Mouse (Mus musculus): ENCODE measurements around the gene Diaph3. TPM values are rescaled to one million over a fixed set of nuclear protein-coding genes. Genes with fewer than 3 reads are reported as not detected.
A peak's percentile ranks its signal among the peaks of the same experiment; 100 is the strongest.

The Diaph3 gene
- polyA plus RNA-seq, 1 experiment from 2014 or later = 8.2 TPM

DNA sequence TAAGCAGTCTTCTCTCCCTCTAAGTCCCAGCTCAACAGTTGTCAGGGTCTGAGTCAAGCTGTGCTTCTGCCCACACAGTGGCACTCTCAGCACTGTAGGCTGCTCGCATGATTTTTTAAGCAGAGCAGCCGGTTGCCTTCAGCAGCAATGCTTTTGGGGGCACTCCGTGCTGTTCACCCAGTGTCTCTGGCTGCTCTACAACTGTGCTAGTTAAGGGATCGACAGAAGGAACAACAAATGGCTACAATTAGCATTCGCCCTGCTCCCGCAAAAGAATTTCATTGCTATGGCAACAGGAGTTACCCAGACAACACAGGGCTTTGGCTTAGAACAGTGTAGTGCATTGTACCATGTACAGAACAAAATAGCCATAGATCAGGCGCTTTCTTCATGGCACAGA is 392.2 kb downstream of the Diaph3 start:
- H3K4me2 ChIP-seq (ENCODE audit: low read depth) = peak overlapping the region; percentile 15; the same call in 1 of the 2 replicates
- peak; percentile 76 for DNase-seq (ENCODE audit: low spot score)

DNA sequence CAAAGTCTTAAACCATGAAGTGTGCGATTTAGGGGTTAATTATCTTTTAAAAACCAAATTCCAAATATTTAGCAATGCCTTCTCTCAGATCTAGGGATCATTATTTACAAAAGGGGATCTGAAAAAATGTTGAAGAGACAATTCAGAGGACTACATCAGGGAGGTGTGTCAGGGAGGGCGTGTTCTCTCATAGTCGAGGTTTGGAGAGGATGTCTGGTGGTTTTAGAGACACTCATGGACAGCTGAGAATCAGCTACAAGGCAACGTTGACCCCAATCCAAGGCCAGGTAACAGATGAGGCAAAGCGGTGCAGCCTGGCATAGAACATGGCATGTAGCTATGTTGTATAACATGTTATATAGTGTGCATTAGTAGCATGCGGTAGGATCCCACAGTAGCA is 396.5 kb downstream of the Diaph3 start:
- no peaks in the 10 kb centered on the region for H3K9me3 ChIP-seq (ENCODE audit: control insufficient read depth, low read length)
- ATAC-seq (ENCODE audit: insufficient read depth, low FRiP score, low TSS enrichment) = no peak
- no peak overlapping the region for H3K9ac ChIP-seq (ENCODE audit: low read length)
- no peak overlapping the region for H3K27ac ChIP-seq (ENCODE audit: low read depth, low read length)
- peaks cover 2% of the 10 kb centered on the region; the same call in 1 of the 2 replicates for H3K4me1 ChIP-seq (ENCODE audit: control insufficient read depth, insufficient read depth, low read length)
- 92% methylated on average over 6 of the region's 6 CpGs for WGBS
- H3K36me3 ChIP-seq (ENCODE audit: control insufficient read depth, insufficient read depth, low read length) = no peaks in the 10 kb centered on the region
- no peak overlapping the region for H3K4me2 ChIP-seq (ENCODE audit: low read depth)
- no peak overlapping the region for H3K4me3 ChIP-seq (ENCODE audit: low read depth, low read length)
- DNase-seq (ENCODE audit: low spot score) = no peak
- no peaks in the 10 kb centered on the region for H3K27me3 ChIP-seq (ENCODE audit: control insufficient read depth, insufficient read depth, low read length)

More for the DNA sequence above, 392.2 kb downstream of the Diaph3 start:
- H3K36me3 ChIP-seq (ENCODE audit: control insufficient read depth, insufficient read depth, low read length) = no peaks in the 10 kb centered on the region
- H3K27me3 ChIP-seq (ENCODE audit: control insufficient read depth, insufficient read depth, low read length) = no peaks in the 10 kb centered on the region
- WGBS = 14% methylated on average over 7 of the region's 7 CpGs
- peak; percentile 97 for ATAC-seq (ENCODE audit: insufficient read depth, low FRiP score, low TSS enrichment)
- no peaks in the 10 kb centered on the region for H3K9me3 ChIP-seq (ENCODE audit: control insufficient read depth, low read length)
- peaks cover 6% of the 10 kb centered on the region; the same call in 1 of the 2 replicates for H3K4me1 ChIP-seq (ENCODE audit: control insufficient read depth, insufficient read depth, low read length)
- 0 out of 2 replicates have a peak overlapping the region, but pooled peaks have one; percentile 46 for H3K27ac ChIP-seq (ENCODE audit: low read depth, low read length)
- no peak overlapping the region for H3K9ac ChIP-seq (ENCODE audit: low read length)
- no peak overlapping the region for H3K4me3 ChIP-seq (ENCODE audit: low read depth, low read length)

DNA sequence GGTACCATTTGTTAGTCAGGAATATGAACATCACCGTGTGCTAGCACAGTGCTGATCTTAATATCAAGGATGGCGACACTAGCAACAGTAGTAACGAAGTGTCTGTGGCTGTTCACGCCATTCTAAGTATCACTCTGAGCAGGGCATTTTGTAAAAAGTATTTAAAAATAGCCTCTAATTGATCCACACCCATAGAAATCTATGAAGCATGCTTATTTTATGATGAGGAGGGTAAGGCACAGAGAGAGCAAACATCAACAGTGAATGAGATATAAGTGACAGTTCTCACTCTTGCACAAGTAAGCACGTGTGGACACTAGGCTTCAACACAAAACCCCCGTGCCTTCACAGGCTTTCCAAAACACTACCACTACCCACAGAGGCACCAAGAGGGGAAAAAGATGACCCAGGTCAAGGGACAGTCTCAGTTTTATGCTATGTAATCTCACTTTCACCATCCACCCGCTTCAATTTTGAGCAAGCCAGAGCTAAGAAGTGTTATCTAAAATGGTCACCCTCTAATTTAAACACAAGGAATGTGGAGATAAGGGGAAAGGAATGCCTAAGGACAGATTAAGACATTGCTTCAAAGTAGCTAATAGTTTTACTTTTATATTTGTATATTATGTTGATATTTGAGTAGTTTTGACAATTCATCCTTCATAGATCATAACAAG is 399.0 kb downstream of the Diaph3 start:
- H3K9ac ChIP-seq (ENCODE audit: low read length) = no peak overlapping the region
- no peak overlapping the region for H3K4me2 ChIP-seq (ENCODE audit: low read depth)
- H3K4me1 ChIP-seq (ENCODE audit: control insufficient read depth, insufficient read depth, low read length) = no peaks in the 10 kb centered on the region
- no peak for DNase-seq (ENCODE audit: low spot score)
- H3K9me3 ChIP-seq (ENCODE audit: control insufficient read depth, low read length) = no peaks in the 10 kb centered on the region
- H3K27me3 ChIP-seq (ENCODE audit: control insufficient read depth, insufficient read depth, low read length) = no peaks in the 10 kb centered on the region
- no peak for ATAC-seq (ENCODE audit: insufficient read depth, low FRiP score, low TSS enrichment)
- WGBS = 93% methylated on average over 7 of the region's 7 CpGs
- H3K27ac ChIP-seq (ENCODE audit: low read depth, low read length) = no peak overlapping the region
- no peak overlapping the region for H3K4me3 ChIP-seq (ENCODE audit: low read depth, low read length)
- no peaks in the 10 kb centered on the region for H3K36me3 ChIP-seq (ENCODE audit: control insufficient read depth, insufficient read depth, low read length)

DNA sequence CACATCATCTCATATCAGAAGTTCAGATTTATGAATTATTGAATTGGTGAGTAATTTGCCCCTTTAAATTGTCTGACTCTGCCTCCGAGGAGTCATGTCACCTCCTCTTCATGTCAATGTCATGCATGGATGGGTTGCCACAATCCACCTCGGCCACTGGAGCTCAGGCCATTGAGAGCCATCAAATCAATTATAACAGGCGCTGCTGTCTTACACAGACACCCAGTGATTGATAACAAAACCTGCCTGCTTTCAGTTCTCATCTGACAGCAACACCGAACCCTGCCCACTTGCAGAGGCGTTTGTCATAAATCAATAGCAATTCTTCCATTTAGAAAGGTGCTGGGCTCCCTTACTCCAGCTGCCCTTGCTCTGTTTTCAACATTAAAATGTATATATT is 402.1 kb downstream of the Diaph3 start:
- ATAC-seq (ENCODE audit: insufficient read depth, low FRiP score, low TSS enrichment) = peak; percentile 84
- 43% methylated on average over 5 of the region's 5 CpGs for WGBS

DNA sequence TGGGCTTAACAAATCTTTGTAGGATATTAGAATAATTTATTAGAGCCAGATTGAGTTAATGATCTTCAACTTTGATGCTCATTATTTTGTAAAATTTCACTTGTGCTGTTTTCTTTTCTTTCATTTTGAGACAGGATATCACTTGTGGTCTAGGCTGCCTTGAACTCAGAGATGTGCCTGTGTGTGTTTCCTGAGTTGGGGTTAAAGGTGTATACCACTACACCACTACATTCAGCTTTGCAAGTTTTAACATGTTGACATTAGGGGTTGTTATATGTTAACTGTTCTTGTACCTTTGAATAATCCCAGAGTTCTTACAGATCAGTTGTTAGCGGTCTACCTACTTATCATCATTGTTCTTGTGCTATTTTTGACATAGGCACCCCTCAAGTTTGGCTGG is 404.4 kb downstream of the Diaph3 start:
- no peaks in the 10 kb centered on the region for H3K27me3 ChIP-seq (ENCODE audit: control insufficient read depth, insufficient read depth, low read length)

More for the DNA sequence above, 402.1 kb downstream of the Diaph3 start:
- H3K4me2 ChIP-seq (ENCODE audit: low read depth) = no peak overlapping the region
- H3K27ac ChIP-seq (ENCODE audit: low read depth, low read length) = no peak overlapping the region
- peak; percentile 14 for DNase-seq (ENCODE audit: low spot score)
- no peak overlapping the region for H3K9ac ChIP-seq (ENCODE audit: low read length)
- no peak overlapping the region for H3K4me3 ChIP-seq (ENCODE audit: low read depth, low read length)
- no peaks in the 10 kb centered on the region for H3K36me3 ChIP-seq (ENCODE audit: control insufficient read depth, insufficient read depth, low read length)
- no peaks in the 10 kb centered on the region for H3K9me3 ChIP-seq (ENCODE audit: control insufficient read depth, low read length)
- H3K4me1 ChIP-seq (ENCODE audit: control insufficient read depth, insufficient read depth, low read length) = no peaks in the 10 kb centered on the region
- no peaks in the 10 kb centered on the region for H3K27me3 ChIP-seq (ENCODE audit: control insufficient read depth, insufficient read depth, low read length)

DNA sequence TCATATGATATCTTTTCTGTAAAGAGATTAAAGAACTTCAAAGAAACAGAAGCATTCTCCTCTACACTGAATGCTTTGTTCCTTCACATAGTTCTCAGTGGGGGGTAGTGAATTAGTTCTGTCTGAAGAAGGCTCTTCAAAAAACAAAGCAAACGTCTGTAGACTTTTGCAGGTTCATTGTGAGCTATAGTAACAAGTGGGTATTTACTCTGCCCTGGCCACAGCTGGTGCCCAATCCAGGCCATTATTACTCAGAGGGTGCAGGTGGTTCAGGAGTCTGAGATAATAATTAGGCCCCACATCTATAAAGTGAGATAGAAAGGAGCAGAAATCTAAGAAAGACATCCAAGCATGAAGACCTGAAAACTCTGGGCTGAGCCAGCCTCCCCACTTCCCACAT is 409.7 kb downstream of the Diaph3 start:
- Histone ChIP-seq H3K4me3 (ENCODE audit: low read depth, low read length) (no peak overlapping the region), H3K4me2 (ENCODE audit: low read depth) (no peak overlapping the region), H3K36me3 (ENCODE audit: control insufficient read depth, insufficient read depth, low read length) (no peaks in the 10 kb centered on the region), H3K9me3 (ENCODE audit: control insufficient read depth, low read length) (no peaks in the 10 kb centered on the region), H3K27me3 (ENCODE audit: control insufficient read depth, insufficient read depth, low read length) (no peaks in the 10 kb centered on the region), H3K4me1 (ENCODE audit: control insufficient read depth, insufficient read depth, low read length) (no peaks in the 10 kb centered on the region), H3K9ac (ENCODE audit: low read length) (no peak overlapping the region), H3K27ac (ENCODE audit: low read depth, low read length) (no peak overlapping the region)
- 10% methylated on average over 1 of the region's 1 CpGs for WGBS
- ATAC-seq (ENCODE audit: insufficient read depth, low FRiP score, low TSS enrichment) (no peak), DNase-seq (ENCODE audit: low spot score) (no peak)

More for the DNA sequence above, 404.4 kb downstream of the Diaph3 start:
- DNase-seq (ENCODE audit: low spot score) (no peak), ATAC-seq (ENCODE audit: insufficient read depth, low FRiP score, low TSS enrichment) (no peak)
- Histone ChIP-seq H3K36me3 (ENCODE audit: control insufficient read depth, insufficient read depth, low read length) (no peaks in the 10 kb centered on the region), H3K9me3 (ENCODE audit: control insufficient read depth, low read length) (no peaks in the 10 kb centered on the region), H3K27ac (ENCODE audit: low read depth, low read length) (no peak overlapping the region), H3K4me2 (ENCODE audit: low read depth) (no peak overlapping the region), H3K9ac (ENCODE audit: low read length) (no peak overlapping the region), H3K4me1 (ENCODE audit: control insufficient read depth, insufficient read depth, low read length) (no peaks in the 10 kb centered on the region), H3K4me3 (ENCODE audit: low read depth, low read length) (no peak overlapping the region)
- 95% methylated on average over 1 of the region's 1 CpGs for WGBS

DNA sequence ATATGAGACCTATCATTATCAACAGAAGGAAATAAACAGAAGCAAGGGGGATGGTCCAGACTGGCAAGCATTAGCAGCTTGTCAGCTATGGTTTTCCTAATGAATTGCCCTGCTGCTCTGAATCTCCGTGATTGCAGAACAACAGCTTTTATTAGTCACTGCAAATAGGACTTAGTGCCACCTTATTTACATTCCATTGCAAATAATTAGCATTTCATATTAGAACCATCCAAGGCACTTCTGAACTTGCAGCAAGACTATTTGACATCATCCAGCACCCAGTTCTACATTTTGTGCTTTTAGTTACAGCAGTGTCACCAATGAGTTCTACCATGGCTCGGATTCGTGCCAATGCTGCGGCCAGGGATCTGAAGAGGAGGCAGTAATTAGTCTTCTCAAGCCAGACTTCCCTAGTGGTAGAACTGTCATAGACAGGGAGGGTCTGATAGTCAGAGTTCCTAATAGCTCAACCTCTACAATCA is 411.4 kb downstream of the Diaph3 start:
- H3K27me3 ChIP-seq (ENCODE audit: control insufficient read depth, insufficient read depth, low read length) = no peaks in the 10 kb centered on the region
- no peak overlapping the region for H3K27ac ChIP-seq (ENCODE audit: low read depth, low read length)
- H3K4me1 ChIP-seq (ENCODE audit: control insufficient read depth, insufficient read depth, low read length) = no peaks in the 10 kb centered on the region
- no peak overlapping the region for H3K4me2 ChIP-seq (ENCODE audit: low read depth)
- no peaks in the 10 kb centered on the region for H3K9me3 ChIP-seq (ENCODE audit: control insufficient read depth, low read length)
- DNase-seq (ENCODE audit: low spot score) = no peak
- no peak for ATAC-seq (ENCODE audit: insufficient read depth, low FRiP score, low TSS enrichment)
- no peak overlapping the region for H3K4me3 ChIP-seq (ENCODE audit: low read depth, low read length)
- no peaks in the 10 kb centered on the region for H3K36me3 ChIP-seq (ENCODE audit: control insufficient read depth, insufficient read depth, low read length)
- H3K9ac ChIP-seq (ENCODE audit: low read length) = no peak overlapping the region
- WGBS = 61% methylated on average over 4 of the region's 4 CpGs

DNA sequence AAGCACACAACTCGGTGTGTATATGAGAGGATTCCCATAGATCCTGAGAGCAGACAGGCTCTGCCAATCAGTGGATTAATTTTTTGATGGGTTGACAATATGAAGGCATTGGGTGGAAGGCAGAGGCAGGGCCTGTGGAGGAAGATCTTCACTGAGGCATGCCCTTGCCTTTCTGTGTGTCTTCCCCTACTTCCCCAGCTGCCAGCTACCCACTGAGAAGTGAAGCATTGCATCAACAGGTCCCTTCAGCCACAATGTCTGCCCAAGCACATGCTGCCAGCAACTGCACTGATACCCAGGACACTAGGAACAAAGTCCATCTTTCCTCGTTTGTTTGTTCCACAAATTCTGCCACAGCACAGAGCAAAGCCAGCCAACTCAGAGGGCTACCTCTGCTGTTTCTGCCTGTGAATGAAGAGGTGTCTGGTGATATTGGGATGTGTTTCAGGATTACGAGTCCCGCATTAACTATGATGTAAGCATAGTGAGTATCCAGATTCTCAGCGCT is 413.4 kb downstream of the Diaph3 start:
- no peak for DNase-seq (ENCODE audit: low spot score)
- no peaks in the 10 kb centered on the region for H3K9me3 ChIP-seq (ENCODE audit: control insufficient read depth, low read length)
- 92% methylated on average over 5 of the region's 5 CpGs for WGBS
- H3K27ac ChIP-seq (ENCODE audit: low read depth, low read length) = no peak overlapping the region
- no peaks in the 10 kb centered on the region for H3K4me1 ChIP-seq (ENCODE audit: control insufficient read depth, insufficient read depth, low read length)
- no peaks in the 10 kb centered on the region for H3K27me3 ChIP-seq (ENCODE audit: control insufficient read depth, insufficient read depth, low read length)
- no peak overlapping the region for H3K4me2 ChIP-seq (ENCODE audit: low read depth)
- no peak overlapping the region for H3K4me3 ChIP-seq (ENCODE audit: low read depth, low read length)
- no peak for ATAC-seq (ENCODE audit: insufficient read depth, low FRiP score, low TSS enrichment)
- no peaks in the 10 kb centered on the region for H3K36me3 ChIP-seq (ENCODE audit: control insufficient read depth, insufficient read depth, low read length)
- H3K9ac ChIP-seq (ENCODE audit: low read length) = no peak overlapping the region

DNA sequence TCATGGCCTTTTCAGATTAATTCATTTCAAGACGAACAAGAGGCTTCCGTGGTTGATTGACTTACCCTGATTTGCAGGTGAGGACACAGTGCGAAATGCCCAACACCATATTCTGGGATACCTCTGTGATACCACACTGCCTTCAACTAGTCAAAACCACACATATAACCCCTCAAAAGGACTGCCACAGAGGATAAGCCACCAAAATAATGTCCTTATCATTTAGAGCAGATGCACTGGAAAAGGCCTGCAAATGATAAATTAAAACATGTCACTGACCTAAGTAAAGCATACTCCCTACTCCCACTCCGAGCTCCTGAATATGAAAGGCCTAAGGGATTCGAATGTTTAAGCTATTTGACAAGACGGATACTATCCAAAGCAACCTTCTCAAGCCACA is 419.3 kb downstream of the Diaph3 start:
- no peak for ATAC-seq (ENCODE audit: insufficient read depth, low FRiP score, low TSS enrichment)
- Histone ChIP-seq H3K4me3 (ENCODE audit: low read depth, low read length) (no peak overlapping the region), H3K4me2 (ENCODE audit: low read depth) (no peak overlapping the region), H3K36me3 (ENCODE audit: control insufficient read depth, insufficient read depth, low read length) (no peaks in the 10 kb centered on the region), H3K4me1 (ENCODE audit: control insufficient read depth, insufficient read depth, low read length) (no peaks in the 10 kb centered on the region), H3K27me3 (ENCODE audit: control insufficient read depth, insufficient read depth, low read length) (no peaks in the 10 kb centered on the region), H3K9me3 (ENCODE audit: control insufficient read depth, low read length) (no peaks in the 10 kb centered on the region), H3K9ac (ENCODE audit: low read length) (no peak overlapping the region), H3K27ac (ENCODE audit: low read depth, low read length) (no peak overlapping the region)
- DNase-seq (ENCODE audit: low spot score) = no peak
- WGBS = 90% methylated on average over 6 of the region's 6 CpGs
